23 mouse cellular contexts compared by ENCODE assay signal in genomic region chr1:52143191-52143590, GRCm38 (mm10).
"Had no signal": no experiment of that assay in that cellular context is flagged by ENCODE, and none has a peak within 500 bp of the region (broad histone marks: within the 10 kb centered on the region; RNA-seq: fewer than 3 reads in every experiment).

No protein-coding gene starts in this region.

- H3K4me3 ChIP-seq: liver, embryonic 15.5 days; lung, embryonic 15.5 days; midbrain, embryonic 10.5 days; midbrain, embryonic 13.5 days; myocyte; neural tube, embryonic 13.5 days; neural tube, embryonic 15.5 days; stomach, embryonic 15.5 days had no signal

- H3K27me3 ChIP-seq: liver, embryonic 15.5 days; lung, embryonic 15.5 days; midbrain, embryonic 13.5 days; neural tube, embryonic 13.5 days; neural tube, embryonic 15.5 days; stomach, embryonic 15.5 days had no signal

- H3K27ac ChIP-seq: liver, embryonic 15.5 days; lung, embryonic 15.5 days; macrophage; midbrain, embryonic 10.5 days; midbrain, embryonic 13.5 days; neural tube, embryonic 13.5 days; neural tube, embryonic 15.5 days; stomach, embryonic 15.5 days; stomach, postnatal 0 days had no signal

- ATAC-seq: liver, postnatal 0 days; lung, postnatal 0 days; midbrain, embryonic 13.5 days; midbrain, embryonic 16.5 days had no signal

- H3K9me3 ChIP-seq: liver, embryonic 15.5 days; lung, embryonic 15.5 days; midbrain, embryonic 10.5 days; midbrain, embryonic 13.5 days; neural tube, embryonic 13.5 days; neural tube, embryonic 15.5 days; stomach, embryonic 15.5 days had no signal

- H3K9ac ChIP-seq: liver, embryonic 15.5 days; liver, postnatal 0 days; lung, embryonic 15.5 days; midbrain, embryonic 13.5 days; neural tube, embryonic 13.5 days; neural tube, embryonic 15.5 days; stomach, embryonic 15.5 days had no signal

- H3K4me2 ChIP-seq: liver, embryonic 15.5 days; lung, embryonic 15.5 days; midbrain, embryonic 13.5 days; neural tube, embryonic 13.5 days; neural tube, embryonic 15.5 days; stomach, embryonic 15.5 days had no signal

- H3K4me1 ChIP-seq: liver, embryonic 15.5 days; lung, embryonic 15.5 days; midbrain, embryonic 13.5 days had no signal

- H3K36me3 ChIP-seq: midbrain, embryonic 10.5 days had no signal

- DNase-seq: liver, postnatal 0 days; lung, adult 2 months; lung, postnatal 14 days; lung, postnatal 36 days; retina, postnatal 1 day; right cerebral cortex, adult 18-20 months; right cerebral cortex, postnatal 25 days; right cerebral cortex, postnatal 4 days; thymus, adult 2 months; thymus, postnatal 25 days; thymus, postnatal 4 days had no signal
